Mouse (Mus musculus) heart, adult 11 months (tissue): ENCODE results near the gene Plek2.
"Not testable (repeated sequence)": the region's sequence is repeated elsewhere in the genome, so short reads cannot be mapped to it uniquely, and the experiment has no call there.

ENCODE experiments used
- DNase-seq: peaks from one replicate; pipeline ENCODE4 v3.0.0; 2022

Plek2 gene

GRCm38 (mm10) chr12:78906707-78907162 lies at the start of gene Plek2:
Gene Plek2 (minus strand): TSS chr12:78906964.
- peak; percentile 93 for DNase-seq

GRCm38 (mm10) chr12:78956405-78956804 lies 49.6 kb upstream of the Plek2 start:
- no peak for DNase-seq

GRCm38 (mm10) chr12:78952484-78952883 lies 45.7 kb upstream of the Plek2 start:
- no peak for DNase-seq

GRCm38 (mm10) chr12:78952053-78952452 lies 45.3 kb upstream of the Plek2 start:
- DNase-seq, result no peak

GRCm38 (mm10) chr12:78947661-78948060 lies 40.9 kb upstream of the Plek2 start:
- DNase-seq, result peak; percentile 88

GRCm38 (mm10) chr12:78947161-78947560 lies 40.4 kb upstream of the Plek2 start:
- no peak for DNase-seq

GRCm38 (mm10) chr12:78942931-78943330 lies 36.2 kb upstream of the Plek2 start:
- no peak for DNase-seq

- no peak for DNase-seq
Measured at GRCm38 (mm10) chr12:78940081-78940480, 33.3 kb upstream of the Plek2 start.

GRCm38 (mm10) chr12:78939393-78940037 lies 32.8 kb upstream of the Plek2 start:
- no peak for DNase-seq

- peak; percentile 78 for DNase-seq
Measured at GRCm38 (mm10) chr12:78936494-78936893, 29.7 kb upstream of the Plek2 start.

GRCm38 (mm10) chr12:78929900-78930299 lies 23.1 kb upstream of the Plek2 start:
- no peak for DNase-seq

- no peak for DNase-seq
Measured at GRCm38 (mm10) chr12:78927287-78927686, 20.5 kb upstream of the Plek2 start.

GRCm38 (mm10) chr12:78923539-78924189 lies 16.9 kb upstream of the Plek2 start:
- no peak for DNase-seq

GRCm38 (mm10) chr12:78922977-78923376 lies 16.2 kb upstream of the Plek2 start:
- DNase-seq, result not testable (repeated sequence)

GRCm38 (mm10) chr12:78922058-78922457 lies 15.3 kb upstream of the Plek2 start:
- DNase-seq, result peak; percentile 92

- DNase-seq, result no peak
Measured at GRCm38 (mm10) chr12:78921421-78921820, 14.7 kb upstream of the Plek2 start.

- DNase-seq, result peak; percentile 93
Measured at GRCm38 (mm10) chr12:78919079-78919712, 12.4 kb upstream of the Plek2 start.

- DNase-seq, result peak; percentile 96
Measured at GRCm38 (mm10) chr12:78918227-78919078, 11.7 kb upstream of the Plek2 start.

- no peak for DNase-seq
Measured at GRCm38 (mm10) chr12:78916278-78916677, 9.5 kb upstream of the Plek2 start.

GRCm38 (mm10) chr12:78915561-78915960 lies 8.8 kb upstream of the Plek2 start:
- no peak for DNase-seq

- no peak for DNase-seq
Measured at GRCm38 (mm10) chr12:78914458-78914857, 7.7 kb upstream of the Plek2 start.

GRCm38 (mm10) chr12:78911707-78912417 lies 5.1 kb upstream of the Plek2 start:
- DNase-seq, result peak; percentile 94
